Mouse (Mus musculus) stomach, postnatal 0 days (tissue): ENCODE measurements at regions not wholly inside any gene's neighbourhood (a gene's known extent, or its start where the extent isn't known, plus 50 kb on each side); places are given as distances from the start of the nearest gene placed in this dataset.

ENCODE experiments used
- ATAC-seq: fragments of 200-750 bp; cut with Nextera tagmentation; 2 replicates; pipeline ENCODE4 v1.8.0; 2017; ENCODE audit not compliant: low FRiP score, low TSS enrichment
- DNase-seq: peaks from one replicate; pipeline ENCODE4 v3.0.0-alpha.2; 2016; ENCODE audit warnings: low spot score
- H3K27ac ChIP-seq: fragments of 300-500 bp; sonication (generic); replicated peaks from 2 replicates; pipeline ENCODE4 v1.5.1; 2014; ENCODE audit warnings: mild to moderate bottlenecking, control low read depth
- H3K27me3 ChIP-seq: fragments of 300-500 bp; sonication (generic); 2 replicates; pipeline ENCODE4 v1.6.1; 2014; ENCODE audit warnings: low read length; ENCODE audit not compliant: control insufficient read depth, insufficient read depth
- H3K36me3 ChIP-seq: fragments of 300-500 bp; sonication (generic); 2 replicates; pipeline ENCODE4 v1.6.1; 2014; ENCODE audit warnings: low read length, mixed read lengths; ENCODE audit not compliant: control insufficient read depth, insufficient read depth
- H3K4me1 ChIP-seq: fragments of 300-500 bp; sonication (generic); replicated peaks from 2 replicates; pipeline ENCODE4 v1.6.1; 2014; ENCODE audit warnings: antibody characterized with exemption; ENCODE audit not compliant: control insufficient read depth, insufficient read depth
- H3K4me2 ChIP-seq: fragments of 300-500 bp; sonication (generic); replicated peaks from 2 replicates; pipeline ENCODE4 v1.6.1; 2014; ENCODE audit warnings: low read depth, mild to moderate bottlenecking, control low read depth, moderate library complexity
- H3K4me3 ChIP-seq: fragments of 300-500 bp; sonication (generic); 2 replicates; pipeline ENCODE4 v1.5.1; 2014; ENCODE audit warnings: low read depth, low read length, control low read depth
- H3K9ac ChIP-seq: fragments of 300-500 bp; sonication (generic); 2 replicates; pipeline ENCODE4 v1.6.1; 2014; ENCODE audit warnings: mild to moderate bottlenecking, low read length, control low read depth, mixed read lengths
- H3K9me3 ChIP-seq: fragments of 300-500 bp; sonication (generic); 2 replicates; pipeline ENCODE4 v1.6.1; 2016; ENCODE audit warnings: low read length; ENCODE audit not compliant: control insufficient read depth
- CTCF ChIP-seq: IDR thresholded peaks from 2 replicates; pipeline ENCODE4 v1.5.1; 2016; ENCODE audit warnings: antibody characterized with exemption, low read depth, mild to moderate bottlenecking, moderate library complexity
- EP300 ChIP-seq: optimal IDR thresholded peaks from 2 replicates; pipeline ENCODE3; 2016; ENCODE audit warnings: antibody characterized with exemption
- WGBS: fragments of 180-500 bp; shearing (Covaris S2); extraction: QIAGEN DNeasy Blood & Tissue Kit; methylation state at CpG from one replicate; pipeline ENCODE4 v1.1.7; 2014; 5-methylcytosine and 5-hydroxymethylcytosine counted together

- no peak for ATAC-seq
- no peak for DNase-seq
- H3K27ac ChIP-seq, result no peak overlapping the region
- no peaks in the 10 kb centered on the region for H3K4me1 ChIP-seq
- no peak overlapping the region for H3K9ac ChIP-seq
- H3K4me2 ChIP-seq, result no peak overlapping the region
- 71% methylated on average over 1 of the region's 1 CpGs for WGBS
- no peaks in the 10 kb centered on the region for H3K36me3 ChIP-seq
- H3K4me3 ChIP-seq, result no peak overlapping the region
- no peaks in the 10 kb centered on the region for H3K9me3 ChIP-seq
- H3K27me3 ChIP-seq, result no peaks in the 10 kb centered on the region
- TF ChIP-seq EP300 (no peak), CTCF (no peak)
Measured at GRCm38 (mm10) chr6:93537971-93538370, 594.7 kb upstream of the Adamts9 start.

GRCm38 (mm10) chr6:93537126-93537525 lies 593.8 kb upstream of the Adamts9 start:
- Histone ChIP-seq H3K4me2 (no peak overlapping the region), H3K9ac (no peak overlapping the region), H3K36me3 (no peaks in the 10 kb centered on the region), H3K9me3 (no peaks in the 10 kb centered on the region), H3K27me3 (no peaks in the 10 kb centered on the region), H3K4me1 (no peaks in the 10 kb centered on the region), H3K27ac (no peak overlapping the region), H3K4me3 (no peak overlapping the region)
- WGBS, result 92% methylated on average over 1 of the region's 1 CpGs
- ATAC-seq, result no peak
- TF ChIP-seq EP300 (no peak), CTCF (no peak)
- DNase-seq, result no peak

GRCm38 (mm10) chr6:93513818-93514217 lies 570.5 kb upstream of the Adamts9 start:
- Histone ChIP-seq H3K4me1 (no peaks in the 10 kb centered on the region), H3K9me3 (no peaks in the 10 kb centered on the region), H3K4me3 (no peak overlapping the region), H3K9ac (no peak overlapping the region), H3K27me3 (no peaks in the 10 kb centered on the region), H3K27ac (no peak overlapping the region), H3K4me2 (no peak overlapping the region), H3K36me3 (no peaks in the 10 kb centered on the region)
- 84% methylated on average over 2 of the region's 2 CpGs for WGBS
- DNase-seq, result peak; percentile 46
- ATAC-seq, result peak; percentile 49; the same call in 1 of the 2 replicates
- TF ChIP-seq CTCF (no peak), EP300 (no peak)

GRCm38 (mm10) chr6:93509857-93510256 lies 566.6 kb upstream of the Adamts9 start:
- H3K9ac ChIP-seq, result no peak overlapping the region
- H3K36me3 ChIP-seq, result no peaks in the 10 kb centered on the region
- 73% methylated on average over 1 of the region's 1 CpGs for WGBS
- no peaks in the 10 kb centered on the region for H3K9me3 ChIP-seq
- H3K27ac ChIP-seq, result no peak overlapping the region
- H3K4me2 ChIP-seq, result no peak overlapping the region
- no peak overlapping the region for H3K4me3 ChIP-seq
- TF ChIP-seq EP300, result no peak
- TF ChIP-seq CTCF, result peak; percentile 51
- ATAC-seq, result no peak
- no peak for DNase-seq
- H3K27me3 ChIP-seq, result no peaks in the 10 kb centered on the region
- H3K4me1 ChIP-seq, result no peaks in the 10 kb centered on the region

GRCm38 (mm10) chr6:93497824-93498223 lies 554.5 kb upstream of the Adamts9 start:
- TF ChIP-seq CTCF, result no peak
- no peak for TF ChIP-seq EP300
- 38% methylated on average over 4 of the region's 4 CpGs for WGBS
- DNase-seq (no peak), ATAC-seq (no peak)
- Histone ChIP-seq H3K4me3 (no peak overlapping the region), H3K4me1 (no peaks in the 10 kb centered on the region), H3K4me2 (no peak overlapping the region), H3K36me3 (no peaks in the 10 kb centered on the region), H3K27me3 (no peaks in the 10 kb centered on the region), H3K9me3 (no peaks in the 10 kb centered on the region), H3K9ac (no peak overlapping the region), H3K27ac (no peak overlapping the region)

GRCm38 (mm10) chr6:93488441-93488955 lies 545.2 kb upstream of the Adamts9 start:
- Histone ChIP-seq H3K4me2 (no peak overlapping the region), H3K4me3 (no peak overlapping the region), H3K27me3 (no peaks in the 10 kb centered on the region), H3K4me1 (no peaks in the 10 kb centered on the region), H3K36me3 (no peaks in the 10 kb centered on the region), H3K9me3 (no peaks in the 10 kb centered on the region), H3K27ac (no peak overlapping the region), H3K9ac (no peak overlapping the region)
- TF ChIP-seq CTCF (no peak), EP300 (no peak)
- no peak for ATAC-seq
- 68% methylated on average over 2 of the region's 2 CpGs for WGBS
- DNase-seq, result no peak
